Mouse (Mus musculus) midbrain, postnatal 0 days (tissue): Measurements from ENCODE around the gene Tspan9. TPM values are rescaled to one million over a fixed set of nuclear protein-coding genes. Genes with fewer than 3 reads are reported as not detected.

ENCODE experiments used
- ATAC-seq: fragments of 200-750 bp; cut with Nextera tagmentation; 2 replicates; pipeline ENCODE4 v1.8.0; 2017; ENCODE audit warnings: moderate number of reproducible peaks, mild to moderate bottlenecking, moderate TSS enrichment, moderate library complexity; ENCODE audit not compliant: low FRiP score
- DNase-seq: peaks from one replicate; pipeline ENCODE4 v3.0.0-alpha.2; 2015; ENCODE audit warnings: low spot score
- H3K27ac ChIP-seq: fragments of 300-500 bp; sonication (generic); 2 replicates; pipeline ENCODE4 v1.5.1; 2014; ENCODE audit warnings: low read depth, mild to moderate bottlenecking, low read length, mixed read lengths
- H3K27me3 ChIP-seq: fragments of 300-500 bp; sonication (generic); 2 replicates; pipeline ENCODE4 v1.6.1; 2014; ENCODE audit warnings: low read length, control low read depth, mixed read lengths; ENCODE audit not compliant: insufficient read depth
- H3K36me3 ChIP-seq: fragments of 300-500 bp; sonication (generic); 2 replicates; pipeline ENCODE4 v1.6.1; 2014; ENCODE audit warnings: low read length, control low read depth, mixed read lengths; ENCODE audit not compliant: insufficient read depth
- H3K4me1 ChIP-seq: fragments of 300-500 bp; sonication (generic); 2 replicates; pipeline ENCODE4 v1.6.1; 2014; ENCODE audit warnings: mild to moderate bottlenecking, control low read depth, antibody characterized with exemption, low read length, mixed read lengths; ENCODE audit not compliant: insufficient read depth
- H3K4me2 ChIP-seq: fragments of 300-500 bp; sonication (generic); 2 replicates; pipeline ENCODE4 v1.6.1; 2014; ENCODE audit warnings: low read depth, mild to moderate bottlenecking, low read length, mixed read lengths; ENCODE audit not compliant: poor library complexity, severe bottlenecking
- H3K4me3 ChIP-seq: fragments of 300-500 bp; sonication (generic); 2 replicates; pipeline ENCODE4 v1.5.1; 2014; ENCODE audit warnings: low read depth, mild to moderate bottlenecking, low read length, moderate library complexity
- H3K9ac ChIP-seq: fragments of 300-500 bp; sonication (generic); replicated peaks from 2 replicates; pipeline ENCODE4 v1.6.1; 2014; ENCODE audit warnings: mild to moderate bottlenecking, low read length, moderate library complexity, mixed read lengths; ENCODE audit not compliant: poor library complexity, severe bottlenecking
- H3K9me3 ChIP-seq: fragments of 300-500 bp; sonication (generic); 2 replicates; pipeline ENCODE4 v1.6.1; 2016; ENCODE audit warnings: low read length, control low read depth
- CTCF ChIP-seq: IDR thresholded peaks from 2 replicates; pipeline ENCODE4 v1.5.1; 2016; ENCODE audit warnings: antibody characterized with exemption, mild to moderate bottlenecking
- WGBS: fragments of 180-500 bp; shearing (Covaris S2); extraction: QIAGEN DNeasy Blood & Tissue Kit; methylation state at CpG from one replicate; pipeline ENCODE4 v1.1.7; 2014; 5-methylcytosine and 5-hydroxymethylcytosine counted together
- polyA plus RNA-seq: library from polyadenylated mRNA; unstranded; fragments of >200 nt; fragmentation: Nextera tagmentation; extraction: Ambion mirVana; gene quantifications from 2 replicates; pipeline ENCODE4 v1.2.1, GENCODE M21; 2015
- total RNA-seq: library from RNA; depleted of rRNA; stranded (reverse); fragments of >200 nt; gene quantifications from 2 replicates; pipeline ENCODE4 v1.2.3, GENCODE M21; 2014; rRNA removed

Gene Tspan9
- total RNA-seq (143 and 160 TPM in 2 replicates), polyA plus RNA-seq (50.9 and 58.8 TPM in 2 replicates)

GRCm38 (mm10) chr6:128143390-128144020, at the start of gene Tspan9:
Gene Tspan9, minus strand, starts transcription at chr6:128143594.
- ATAC-seq (peak; percentile 85), DNase-seq (peak; percentile 53)
- H3K27ac ChIP-seq, result no peak within 1 kb of the TSS
- H3K4me1 ChIP-seq, result 0 out of 2 replicates have a peak, but pooled peaks cover 4% of the 10 kb centered on the region
- peak; percentile 39 for TF ChIP-seq CTCF
- no peaks in the 10 kb centered on the region for H3K36me3 ChIP-seq
- H3K4me3 ChIP-seq, result peak within 1 kb of the TSS; percentile 66
- peak within 1 kb of the TSS; percentile 95 for H3K4me2 ChIP-seq
- no peaks in the 10 kb centered on the region for H3K9me3 ChIP-seq
- no peaks in the 10 kb centered on the region for H3K27me3 ChIP-seq
- peak within 1 kb of the TSS; percentile 65 for H3K9ac ChIP-seq
- 1% methylated on average over 45 of the region's 56 CpGs for WGBS

- no peak overlapping the region for H3K27ac ChIP-seq
- H3K36me3 ChIP-seq, result no peaks in the 10 kb centered on the region
- no peaks in the 10 kb centered on the region for H3K27me3 ChIP-seq
- no peaks in the 10 kb centered on the region for H3K9me3 ChIP-seq
- H3K4me1 ChIP-seq, result no peaks in the 10 kb centered on the region
- 48% methylated on average over 2 of the region's 2 CpGs for WGBS
- no peak overlapping the region for H3K9ac ChIP-seq
- peak; percentile 40 for DNase-seq
- H3K4me3 ChIP-seq, result no peak overlapping the region
- no peak for ATAC-seq
- TF ChIP-seq CTCF, result peak; percentile 64
- no peak overlapping the region for H3K4me2 ChIP-seq
These were observed 40.1 kb upstream of the Tspan9 start for GRCm38 (mm10) chr6:128183521-128183920.

GRCm38 (mm10) chr6:128181176-128181575, 37.8 kb upstream of the Tspan9 start:
- TF ChIP-seq CTCF, result no peak
- H3K4me2 ChIP-seq, result no peak overlapping the region
- no peaks in the 10 kb centered on the region for H3K4me1 ChIP-seq
- H3K27me3 ChIP-seq, result no peaks in the 10 kb centered on the region
- no peak overlapping the region for H3K4me3 ChIP-seq
- no peak for DNase-seq
- 77% methylated on average over 5 of the region's 5 CpGs for WGBS
- no peaks in the 10 kb centered on the region for H3K9me3 ChIP-seq
- H3K9ac ChIP-seq, result no peak overlapping the region
- no peak for ATAC-seq
- no peak overlapping the region for H3K27ac ChIP-seq
- H3K36me3 ChIP-seq, result no peaks in the 10 kb centered on the region

- H3K27me3 ChIP-seq, result no peaks in the 10 kb centered on the region
- DNase-seq, result no peak
- no peak for ATAC-seq
- H3K9me3 ChIP-seq, result no peaks in the 10 kb centered on the region
- H3K27ac ChIP-seq, result no peak overlapping the region
- TF ChIP-seq CTCF, result no peak
- H3K9ac ChIP-seq, result no peak overlapping the region
- H3K4me3 ChIP-seq, result no peak overlapping the region
- no peaks in the 10 kb centered on the region for H3K36me3 ChIP-seq
- H3K4me1 ChIP-seq, result no peaks in the 10 kb centered on the region
- WGBS, result 94% methylated on average over 1 of the region's 1 CpGs
- H3K4me2 ChIP-seq, result no peak overlapping the region
These were observed 36.3 kb upstream of the Tspan9 start for GRCm38 (mm10) chr6:128179651-128180050.

- no peaks in the 10 kb centered on the region for H3K9me3 ChIP-seq
- no peak overlapping the region for H3K4me3 ChIP-seq
- H3K4me1 ChIP-seq, result no peaks in the 10 kb centered on the region
- WGBS, result 67% methylated on average over 5 of the region's 5 CpGs
- H3K27ac ChIP-seq, result no peak overlapping the region
- no peak for DNase-seq
- no peaks in the 10 kb centered on the region for H3K36me3 ChIP-seq
- 0 out of 2 replicates have a peak, but pooled peaks have one; percentile 26 for TF ChIP-seq CTCF
- no peak overlapping the region for H3K4me2 ChIP-seq
- no peaks in the 10 kb centered on the region for H3K27me3 ChIP-seq
- ATAC-seq, result no peak
- no peak overlapping the region for H3K9ac ChIP-seq
These were observed 35.9 kb upstream of the Tspan9 start for GRCm38 (mm10) chr6:128179247-128179646.

- no peak overlapping the region for H3K4me3 ChIP-seq
- DNase-seq (no peak), ATAC-seq (no peak)
- H3K36me3 ChIP-seq, result no peaks in the 10 kb centered on the region
- H3K4me2 ChIP-seq, result no peak overlapping the region
- WGBS, result 79% methylated on average over 2 of the region's 2 CpGs
- H3K27me3 ChIP-seq, result no peaks in the 10 kb centered on the region
- no peak overlapping the region for H3K27ac ChIP-seq
- TF ChIP-seq CTCF, result no peak
- no peaks in the 10 kb centered on the region for H3K9me3 ChIP-seq
- no peak overlapping the region for H3K9ac ChIP-seq
- no peaks in the 10 kb centered on the region for H3K4me1 ChIP-seq
These were observed 35.3 kb upstream of the Tspan9 start for GRCm38 (mm10) chr6:128178681-128179080.
